Mouse (Mus musculus) neutrophil, adult 5-6 weeks (primary cell): Measurements from ENCODE around the gene Slc38a6. TPM values are rescaled to one million over a fixed set of nuclear protein-coding genes. Genes with fewer than 3 reads are reported as not detected.

Experiments used
- ATAC-seq: fragments of 151-379, 151-347 bp; 2 replicates; pipeline ENCODE4 v1.8.0; 2017; ENCODE audit warnings: mild to moderate bottlenecking, moderate TSS enrichment; ENCODE audit not compliant: insufficient number of reproducible peaks, poor library complexity, low FRiP score, severe bottlenecking; ENCODE audit errors: extremely low read depth
- total RNA-seq: library from RNA; stranded (forward); fragments of 200-1000 nt; gene quantifications from 2 replicates; pipeline ENCODE4 v1.2.3, GENCODE M21; 2017

Gene Slc38a6
- total RNA-seq, 1 experiment from 2014 or later = 12.1 TPM

DNA sequence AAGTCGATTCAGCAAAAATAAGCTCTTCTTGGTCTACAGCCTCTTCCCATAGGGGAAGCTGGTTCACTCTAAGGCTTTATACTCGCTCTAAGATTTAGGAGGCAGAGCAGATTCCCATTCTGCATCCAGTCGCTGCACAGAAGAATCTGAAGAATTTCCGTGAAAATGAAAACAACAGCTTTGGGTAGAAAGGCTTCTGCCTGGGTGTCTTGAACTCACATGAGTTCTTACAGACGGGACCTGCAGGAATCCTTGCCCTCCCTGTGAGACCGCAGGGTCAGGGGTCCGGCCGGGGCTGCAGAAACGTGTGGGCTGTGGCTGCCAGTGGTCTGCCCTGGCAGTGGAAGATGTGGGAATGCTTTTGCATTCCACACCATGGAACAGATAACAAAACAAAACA is 64.4 kb downstream of the Slc38a6 start:
- ATAC-seq = no peak

DNA sequence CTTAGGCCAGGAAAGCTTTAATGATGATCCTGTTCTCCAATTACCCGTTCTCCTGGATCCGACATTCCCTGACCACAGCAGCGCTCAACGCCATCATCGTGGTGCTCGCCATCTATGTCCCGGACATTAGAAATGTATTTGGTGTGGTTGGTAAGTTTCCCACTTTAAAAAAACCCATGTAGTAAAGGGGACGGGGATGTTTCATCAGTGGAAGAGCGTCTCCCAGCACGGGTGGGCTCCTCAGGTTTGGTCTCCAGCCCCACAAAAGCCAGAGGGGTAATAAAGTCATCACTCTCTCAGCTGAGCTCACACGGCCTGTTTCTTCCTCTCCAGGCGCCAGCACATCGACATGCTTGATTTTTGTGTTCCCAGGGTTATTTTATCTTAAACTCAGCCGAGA is 65.2 kb downstream of the Slc38a6 start:
- no peak for ATAC-seq

DNA sequence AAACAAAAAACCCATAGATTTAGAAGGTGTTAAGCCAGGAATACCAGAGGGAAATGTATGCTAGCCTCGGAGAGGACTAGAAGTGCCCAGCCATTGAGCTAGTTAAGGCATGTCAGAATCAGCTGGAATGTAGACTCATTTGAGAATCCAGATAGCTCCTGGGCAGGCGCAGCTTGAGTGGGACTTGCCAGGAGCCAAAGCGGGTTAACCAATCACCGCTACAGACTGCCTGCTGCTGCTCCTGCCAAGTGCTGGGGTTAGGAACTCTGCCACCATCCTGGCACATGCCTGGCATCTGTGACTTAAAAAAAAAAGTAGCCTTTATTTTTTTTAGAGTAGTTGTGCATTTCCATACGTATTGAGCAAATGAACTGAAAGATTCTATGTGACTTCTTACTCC is 66.8 kb downstream of the Slc38a6 start:
- ATAC-seq = no peak

DNA sequence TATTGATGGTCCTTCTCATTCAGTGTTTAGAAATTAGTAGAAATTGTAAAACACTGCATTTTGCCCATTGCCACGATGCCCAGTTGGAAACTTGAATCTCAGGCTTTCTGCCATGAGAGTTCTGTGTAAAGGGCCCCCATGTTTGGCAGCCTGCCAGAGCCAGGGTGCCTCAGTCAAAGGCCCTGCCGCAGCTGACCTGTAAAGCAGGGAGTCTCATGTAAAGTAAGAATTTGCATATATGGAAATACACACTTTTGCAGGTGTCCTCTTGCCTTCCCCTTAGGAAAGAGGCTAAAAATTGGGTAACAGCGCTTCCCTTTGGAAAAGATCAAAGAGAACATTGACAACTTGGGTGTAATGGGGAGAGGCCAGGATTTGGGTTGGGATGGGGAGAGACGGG is 67.9 kb downstream of the Slc38a6 start:
- no peak for ATAC-seq

DNA sequence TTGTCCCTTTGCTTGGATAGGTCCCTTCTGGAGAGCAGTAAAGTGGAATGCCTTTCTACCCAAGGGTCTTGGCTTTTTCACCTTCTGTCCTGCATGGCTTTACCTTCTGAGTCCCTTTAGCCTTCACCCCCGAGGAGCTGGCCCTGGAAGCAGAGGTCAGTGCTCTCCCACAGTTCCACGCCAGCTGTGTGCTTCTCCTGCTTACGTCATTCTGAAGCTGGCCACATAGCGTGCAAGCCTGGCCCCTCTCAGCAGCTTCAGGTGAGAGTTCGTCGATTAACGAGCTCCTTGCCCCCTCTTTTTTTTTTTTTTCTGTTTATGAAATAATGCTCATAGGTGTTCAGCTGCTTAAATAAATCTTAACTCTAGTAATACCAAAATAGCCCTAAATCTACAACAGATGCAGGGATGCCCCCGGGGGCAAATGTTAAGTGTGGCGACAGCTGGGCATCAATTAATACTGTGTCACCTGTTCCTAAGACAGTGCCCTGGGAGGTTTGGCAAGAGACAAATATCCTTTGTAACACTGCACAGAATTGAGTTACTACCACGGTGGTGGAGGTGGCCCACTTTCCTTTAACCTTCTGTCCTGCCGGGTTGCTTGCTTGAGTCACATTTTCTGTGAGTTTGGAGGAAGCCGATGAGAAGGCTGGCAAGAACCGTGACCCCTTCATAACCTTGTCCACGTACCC is 68.7 kb downstream of the Slc38a6 start:
- no peak for ATAC-seq

DNA sequence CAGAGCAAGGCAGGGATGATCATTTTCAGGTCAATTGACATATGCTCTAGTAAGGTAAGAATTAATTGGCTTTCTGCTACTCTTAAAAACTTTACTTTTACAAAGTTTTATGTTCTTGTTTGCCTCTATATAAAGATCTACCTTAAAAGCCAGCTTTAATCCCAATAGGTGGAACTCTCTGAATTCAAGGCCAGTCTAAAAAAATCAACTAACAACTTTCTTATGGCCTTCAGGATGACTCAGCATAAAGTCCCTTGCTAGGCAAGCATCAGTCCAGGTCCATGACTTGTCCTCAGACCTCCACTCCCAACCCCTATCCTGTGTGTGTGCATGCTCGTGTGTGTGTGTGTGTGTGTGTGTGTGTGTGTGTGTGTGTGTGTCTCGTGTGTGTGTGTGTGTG is 70.1 kb downstream of the Slc38a6 start:
- ATAC-seq = no peak

DNA sequence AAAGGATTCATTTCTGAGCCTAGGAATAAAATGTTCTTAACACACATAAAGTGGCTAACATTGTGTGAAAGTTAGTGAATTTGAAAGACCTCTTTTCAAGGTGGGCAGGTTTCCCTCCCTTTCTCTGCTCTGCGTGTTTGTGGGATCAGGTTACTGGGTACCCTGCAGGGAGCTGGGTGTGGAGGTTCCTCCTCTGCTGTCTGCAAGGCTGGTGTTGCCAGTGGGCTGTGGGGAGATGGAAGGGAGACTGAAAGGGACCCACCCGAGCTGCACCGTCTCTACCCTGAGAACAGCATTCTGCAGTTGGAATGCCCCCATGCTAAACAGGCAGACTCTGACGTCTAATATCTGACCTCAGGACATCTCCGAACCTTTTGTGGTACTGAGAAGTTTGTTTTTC is 70.7 kb downstream of the Slc38a6 start:
- ATAC-seq = no peak

DNA sequence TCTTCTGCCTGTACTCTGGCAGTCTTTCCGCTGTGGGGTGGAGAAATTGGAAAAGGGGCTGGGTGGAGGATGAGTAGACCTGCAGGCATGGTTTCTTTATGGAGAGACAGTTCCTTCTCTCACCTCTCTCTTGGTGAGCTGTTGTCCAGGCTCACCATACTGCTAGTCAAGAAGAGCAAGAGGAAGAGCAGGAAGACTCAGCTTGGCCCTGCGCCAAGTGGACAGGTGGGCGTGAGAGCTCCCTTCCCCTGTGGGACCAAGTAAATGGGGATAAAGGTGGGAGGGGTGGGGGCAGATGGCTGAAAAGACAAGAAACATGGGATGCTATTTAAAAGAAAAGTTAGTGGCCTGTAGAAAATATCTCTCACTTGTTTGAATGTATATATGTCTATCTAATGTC is 71.2 kb downstream of the Slc38a6 start:
- ATAC-seq = no peak

DNA sequence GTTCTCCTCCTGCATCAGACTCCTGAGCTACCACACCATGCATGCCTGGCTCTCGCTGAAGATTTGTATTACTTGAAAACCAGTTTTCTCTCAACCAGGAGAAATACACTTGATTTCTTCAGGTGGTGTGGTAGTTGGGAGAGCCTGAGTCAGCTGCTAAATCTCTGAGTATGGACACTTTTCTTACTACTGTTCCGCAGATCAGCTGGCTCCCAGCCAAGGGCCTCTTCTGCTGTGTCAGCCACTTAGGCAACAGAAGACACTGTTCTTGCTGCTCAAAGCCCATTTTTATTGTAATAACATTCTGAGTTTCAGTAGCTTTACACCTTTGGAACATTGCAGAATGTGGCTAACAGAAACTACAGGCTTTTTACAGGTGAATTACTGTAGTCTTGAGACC is 72.1 kb downstream of the Slc38a6 start:
- no peak for ATAC-seq

DNA sequence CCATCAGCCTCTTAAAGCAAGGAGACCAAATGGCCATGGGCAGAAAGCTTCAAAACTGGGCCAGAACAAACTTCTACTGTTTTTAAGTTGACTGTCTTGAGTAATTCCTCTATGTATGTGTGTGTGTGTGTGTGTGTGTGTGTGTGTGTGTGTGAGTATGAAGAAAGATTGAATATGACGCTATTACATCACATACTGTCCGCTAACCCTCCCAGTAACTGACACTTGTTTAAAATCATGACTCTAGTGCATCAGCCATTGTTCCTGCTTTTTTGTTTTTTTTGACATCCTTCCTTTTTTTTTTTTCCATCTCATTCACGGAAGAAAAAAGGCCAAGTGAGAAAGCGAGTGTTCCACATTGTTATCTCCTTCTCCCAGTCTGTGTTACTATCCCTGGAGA is 72.9 kb downstream of the Slc38a6 start:
- no peak for ATAC-seq

DNA sequence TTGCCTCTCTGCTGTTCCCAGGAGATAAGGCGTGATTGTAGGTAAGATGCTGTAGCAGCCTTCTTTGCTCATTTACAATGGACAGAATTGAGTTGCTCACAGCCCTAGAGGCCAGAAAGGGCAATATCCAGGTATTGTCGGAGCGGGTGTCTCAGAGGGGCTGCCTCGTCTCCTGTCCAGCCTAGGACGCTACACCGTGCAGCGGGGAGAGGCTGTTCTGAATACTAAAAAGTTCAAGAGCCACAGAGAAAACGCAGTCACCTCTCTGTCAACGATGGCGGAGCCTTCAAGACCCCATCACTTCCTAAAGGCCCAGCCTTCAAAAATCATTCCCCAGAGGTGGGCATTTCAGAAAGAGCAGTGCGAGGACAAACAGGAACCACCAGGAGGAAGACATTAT is 74.6 kb downstream of the Slc38a6 start:
- no peak for ATAC-seq

DNA sequence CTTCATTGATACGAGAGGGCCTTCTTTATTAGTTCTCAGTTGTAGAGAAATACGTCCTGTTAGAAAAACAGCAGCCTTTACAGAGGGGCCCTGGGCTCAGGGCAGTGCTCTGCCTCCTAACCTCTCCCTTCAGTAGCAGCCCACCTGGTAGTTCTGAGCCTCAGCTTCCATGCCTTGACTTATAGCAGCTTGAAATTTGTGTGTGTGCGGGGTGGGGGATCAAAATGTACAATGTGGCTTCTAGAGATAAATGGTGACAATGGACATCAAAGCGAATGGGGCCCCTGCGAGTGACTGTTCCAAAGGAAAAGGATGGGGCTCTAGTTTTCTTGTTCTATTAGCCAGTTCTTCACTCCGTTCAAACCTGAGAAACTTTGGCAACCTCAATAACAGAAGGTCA is 76.8 kb downstream of the Slc38a6 start:
- ATAC-seq = no peak

DNA sequence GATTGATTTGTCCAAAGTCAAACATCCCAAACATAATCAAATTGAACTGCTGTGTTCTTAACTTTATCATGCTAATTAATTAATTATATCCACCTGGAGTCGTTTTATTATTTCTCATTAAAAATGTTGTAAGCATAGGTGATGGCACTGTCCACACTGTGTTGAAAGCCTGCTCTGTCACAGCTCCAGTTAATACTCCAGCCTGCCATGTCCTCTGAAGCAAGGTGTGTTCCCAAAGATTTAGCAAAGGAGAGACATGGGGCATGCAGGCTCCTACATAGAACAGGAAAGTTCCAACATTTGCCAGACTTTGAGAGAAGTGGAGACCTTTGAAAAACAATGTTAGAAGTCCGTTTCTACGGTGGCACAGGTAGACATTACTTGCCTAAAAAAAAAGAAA is 77.4 kb downstream of the Slc38a6 start:
- ATAC-seq = no peak

DNA sequence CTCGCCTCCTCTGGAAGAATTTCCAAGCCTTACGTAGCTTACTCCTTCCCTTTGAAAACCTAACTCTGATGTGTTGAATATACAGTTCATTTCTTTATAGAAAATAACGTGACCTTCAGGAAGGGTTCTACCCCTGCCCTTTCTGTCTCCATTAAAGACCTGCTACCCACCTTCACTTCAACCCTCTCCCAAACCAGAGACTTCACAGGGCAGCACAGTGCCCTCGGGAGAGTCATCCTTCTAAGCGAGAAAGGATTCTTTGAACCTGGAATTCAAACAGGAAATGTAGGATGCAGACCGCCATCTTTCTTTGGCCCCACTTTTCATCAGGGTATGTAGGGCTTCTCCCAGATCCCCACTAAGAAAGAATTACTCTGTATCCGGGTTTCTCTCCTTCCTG is 80.0 kb downstream of the Slc38a6 start:
- no peak for ATAC-seq

DNA sequence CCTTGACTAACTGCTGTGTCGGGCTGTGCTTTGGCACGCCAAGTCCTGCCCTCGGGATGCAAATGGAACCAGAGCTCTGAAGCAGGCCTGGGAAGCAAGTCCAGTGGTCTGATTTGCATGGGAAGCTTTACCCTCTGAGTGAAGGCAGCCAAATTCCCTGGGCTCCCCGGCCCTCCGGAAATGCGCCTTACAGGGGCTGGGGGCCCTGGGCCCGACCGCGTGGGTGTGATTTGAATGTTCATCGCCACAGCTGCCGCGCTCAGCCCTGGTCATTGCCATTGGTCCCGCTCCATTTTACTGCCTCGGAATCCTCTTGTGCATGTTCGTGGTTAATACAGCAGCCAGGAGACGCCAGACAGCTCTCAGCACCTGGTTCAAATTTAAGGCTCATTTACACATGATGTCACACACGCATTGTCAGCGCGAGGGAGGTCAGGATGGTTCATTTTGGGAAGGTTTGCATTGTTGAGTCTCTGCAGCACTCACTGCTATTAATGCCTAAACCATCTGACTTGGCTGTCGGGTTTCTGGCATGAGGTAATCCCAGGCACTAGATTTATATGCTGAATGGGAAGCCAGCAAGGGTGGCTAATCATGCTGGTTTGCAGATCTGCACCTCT is 81.0 kb downstream of the Slc38a6 start:
- ATAC-seq = no peak

DNA sequence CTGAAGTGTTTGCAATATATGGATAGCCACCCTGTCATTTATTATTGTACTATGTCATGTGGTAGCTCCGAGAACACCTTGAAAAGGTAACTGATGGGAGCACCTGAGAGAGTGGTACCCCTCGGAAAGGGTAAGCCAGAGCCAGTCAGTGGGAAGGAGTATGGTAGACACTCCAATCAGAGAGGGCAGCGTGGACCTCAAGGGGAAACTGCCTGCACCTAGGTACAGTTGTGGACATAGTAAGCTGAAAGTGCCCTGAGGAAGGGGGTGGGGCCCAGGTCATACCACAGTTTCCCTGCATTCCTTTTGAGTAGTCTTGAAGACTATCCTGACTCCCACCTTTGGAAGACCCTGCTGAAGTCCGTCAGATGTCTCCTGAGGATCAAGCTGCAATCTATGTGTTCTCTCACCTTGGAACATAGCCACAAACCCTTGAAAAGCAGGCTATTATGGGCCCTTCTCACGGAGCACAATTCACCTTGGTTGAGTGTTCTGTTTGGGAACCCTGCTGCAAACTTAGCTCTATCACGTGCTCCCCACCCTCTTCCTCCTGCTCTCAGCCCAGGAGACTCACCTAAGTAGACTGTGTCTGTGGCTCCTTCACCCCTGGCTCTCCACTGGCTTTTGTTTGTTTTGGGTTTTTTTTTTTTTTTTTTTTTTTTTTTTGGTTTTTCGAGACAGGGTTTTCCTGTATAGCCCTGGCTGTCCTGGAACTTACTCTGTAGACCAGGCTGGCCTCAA is 82.5 kb downstream of the Slc38a6 start:
- no peak for ATAC-seq

DNA sequence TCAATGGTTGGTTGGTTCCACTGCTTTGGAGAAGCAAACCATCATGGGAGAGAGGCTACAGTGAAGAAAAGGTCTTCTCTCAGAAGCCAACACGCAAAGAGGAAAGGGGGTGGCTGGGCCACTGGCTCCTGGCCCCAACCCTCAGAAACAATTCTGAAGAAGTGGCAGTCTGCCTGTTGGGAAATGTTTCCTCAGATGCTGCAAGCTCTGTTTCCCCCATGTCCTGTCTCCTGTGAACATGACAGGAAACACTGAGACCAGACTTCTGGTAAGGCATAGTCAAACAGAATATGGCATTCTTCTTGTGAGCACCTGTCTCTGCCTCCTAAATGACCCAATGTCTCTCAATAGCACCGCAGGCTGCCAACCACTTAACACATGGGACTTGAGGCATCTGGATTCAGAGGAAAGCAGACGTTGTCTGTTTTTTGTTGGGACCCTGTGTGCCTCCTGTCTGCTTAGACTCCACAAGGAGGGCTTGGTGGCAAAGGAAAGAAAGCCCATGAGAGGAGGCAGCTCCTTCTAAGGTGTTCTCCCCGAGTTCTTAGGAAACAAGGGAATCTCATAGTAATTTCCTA is 83.9 kb downstream of the Slc38a6 start:
- ATAC-seq = no peak

DNA sequence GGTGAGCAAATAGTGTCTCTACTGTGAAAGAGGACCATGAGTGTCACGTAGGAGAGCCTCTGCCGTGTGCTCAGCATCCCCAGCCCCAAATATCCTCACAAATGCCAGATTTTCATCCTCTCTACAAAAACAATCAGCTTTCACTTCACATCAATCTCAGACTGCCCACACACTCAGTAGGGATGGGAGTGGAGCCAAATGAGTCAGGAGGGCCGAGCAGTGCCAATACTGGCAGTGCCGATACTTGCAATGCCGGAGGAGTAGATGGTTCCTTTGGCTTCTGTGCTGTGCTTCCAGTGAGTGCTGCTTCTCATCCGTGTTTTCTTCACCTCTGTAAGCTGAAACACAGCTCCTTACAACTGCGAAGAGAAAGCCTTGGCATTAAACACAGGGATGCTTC is 84.6 kb downstream of the Slc38a6 start:
- ATAC-seq = no peak

DNA sequence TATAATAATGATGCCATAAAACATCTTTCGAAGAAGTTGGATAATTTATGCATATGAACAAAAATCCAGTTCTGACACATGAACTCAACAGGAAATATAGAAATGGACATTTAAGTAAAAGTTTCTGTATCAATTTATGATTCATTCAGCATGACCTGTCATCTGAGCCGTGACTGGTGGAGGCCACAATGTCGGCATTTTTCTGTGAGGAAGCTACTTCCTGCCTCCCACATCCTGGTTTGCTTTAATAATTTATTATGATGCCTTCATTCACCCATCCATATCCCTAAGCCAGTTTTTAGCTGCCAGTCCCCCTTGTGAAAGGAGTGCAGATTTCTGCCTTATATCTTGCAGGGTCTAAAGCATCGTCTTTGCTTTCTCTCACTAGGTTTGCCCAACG is 91.4 kb downstream of the Slc38a6 start:
- no peak for ATAC-seq

DNA sequence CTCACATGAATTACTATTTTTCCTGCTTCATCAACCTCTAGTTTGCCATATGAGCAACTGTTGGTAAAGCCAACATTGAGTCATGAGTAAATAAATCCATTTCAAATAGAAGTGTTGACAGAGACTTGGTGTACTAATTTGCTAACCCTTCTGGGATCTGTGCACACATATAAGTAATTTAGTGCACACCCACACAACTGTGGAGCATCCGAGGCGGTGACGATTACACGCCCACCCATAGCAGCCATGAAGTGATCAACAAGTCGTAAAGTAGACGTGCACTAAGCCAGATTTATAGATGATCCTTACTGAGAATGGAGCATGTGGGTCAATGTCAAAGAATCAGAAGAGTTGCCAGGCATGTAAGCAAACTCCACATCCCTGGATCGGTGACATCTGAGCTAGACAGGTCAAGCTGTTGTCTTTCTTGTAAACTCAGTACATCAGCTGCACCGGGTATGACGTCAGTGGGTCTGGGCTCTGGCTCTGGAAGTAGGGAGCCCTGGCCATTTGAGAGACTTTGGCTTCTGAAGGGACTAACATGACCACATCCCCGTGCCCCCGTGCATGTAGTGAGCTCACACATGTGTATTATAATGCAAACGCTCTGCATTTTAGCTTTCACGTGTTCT is 92.3 kb downstream of the Slc38a6 start:
- no peak for ATAC-seq
